Mouse (Mus musculus) myocyte (in vitro differentiated cells): ENCODE data around the gene Epha4. TPM values are rescaled to one million over a fixed set of nuclear protein-coding genes. Genes with fewer than 3 reads are reported as not detected.

Experiments used
- H3K27me3 ChIP-seq: one replicate; pipeline ENCODE4 v1.6.1; 2011; ENCODE audit not compliant: control insufficient read depth, insufficient read depth, insufficient read length
- H3K36me3 ChIP-seq: one replicate; pipeline ENCODE4 v1.6.1; 2011; ENCODE audit not compliant: control insufficient read depth, insufficient read depth
- H3K4me2 ChIP-seq: one replicate; pipeline ENCODE4 v1.6.1; 2011; ENCODE audit warnings: low read depth, control low read depth
- H3K4me3 ChIP-seq: one replicate; pipeline ENCODE4 v1.5.1; 2011; ENCODE audit warnings: mild to moderate bottlenecking, control low read depth, moderate library complexity
- H3K79me2 ChIP-seq: one replicate; pipeline ENCODE4 v1.6.1; 2011; ENCODE audit not compliant: control insufficient read depth, insufficient read depth
- H3ac ChIP-seq: one replicate; pipeline ENCODE4 v1.6.1; 2011; ENCODE audit not compliant: control insufficient read depth, insufficient read length
- CEBPB ChIP-seq: IDR thresholded peaks from 2 replicates; pipeline ENCODE4 v1.6.1; 2011; ENCODE audit warnings: mild to moderate bottlenecking, moderate library complexity; ENCODE audit not compliant: poor library complexity, insufficient read depth, severe bottlenecking
- E2F4 ChIP-seq: IDR thresholded peaks from one replicate; pipeline ENCODE4 v1.6.1; 2011; ENCODE audit warnings: mild to moderate bottlenecking, control low read depth, moderate library complexity; ENCODE audit not compliant: insufficient read depth
- MAX ChIP-seq: IDR thresholded peaks from one replicate; pipeline ENCODE4 v1.6.1; 2011; ENCODE audit warnings: low read depth, mild to moderate bottlenecking, control low read depth
- MYOD1 ChIP-seq, 3 experiments: IDR thresholded peaks; one replicate each; pipeline ENCODE4 v1.6.1; 2011; ENCODE audit warnings: control low read depth in 2 of 3, low read depth in 2 of 3, mild to moderate bottlenecking in 2 of 3, moderate library complexity in 1 of 3; ENCODE audit not compliant: insufficient read length in 2 of 3, control insufficient read depth in 1 of 3
- MYOG ChIP-seq, 3 experiments: IDR thresholded peaks; one replicate each; pipeline ENCODE4 v1.6.1; 2011; ENCODE audit warnings: control low read depth in 2 of 3, low read depth in 2 of 3, mild to moderate bottlenecking in 2 of 3; ENCODE audit not compliant: insufficient read length in 2 of 3, control insufficient read depth in 1 of 3, insufficient read depth in 1 of 3
- POLR2A ChIP-seq: IDR thresholded peaks from one replicate; pipeline ENCODE4 v1.6.1; 2011; ENCODE audit warnings: low read depth, mild to moderate bottlenecking, control low read depth, moderate library complexity; ENCODE audit not compliant: insufficient read length
- POLR2AphosphoS2 ChIP-seq: IDR thresholded peaks from one replicate; pipeline ENCODE4 v1.6.1; 2011; ENCODE audit warnings: low read depth, control low read depth; ENCODE audit not compliant: insufficient read length
- REST ChIP-seq: IDR thresholded peaks from one replicate; pipeline ENCODE4 v1.6.1; 2011; ENCODE audit warnings: mild to moderate bottlenecking, control low read depth, moderate library complexity; ENCODE audit not compliant: insufficient read depth, insufficient read length
- SRF ChIP-seq: IDR thresholded peaks from one replicate; pipeline ENCODE4 v1.6.1; 2011; ENCODE audit warnings: low read depth; ENCODE audit not compliant: control insufficient read depth, insufficient read length
- TCF12 ChIP-seq: IDR thresholded peaks from one replicate; pipeline ENCODE4 v1.6.1; 2011; ENCODE audit warnings: mild to moderate bottlenecking, control low read depth; ENCODE audit not compliant: poor library complexity, insufficient read depth, severe bottlenecking
- TCF3 ChIP-seq: IDR thresholded peaks from one replicate; pipeline ENCODE4 v1.6.1; 2011; ENCODE audit warnings: low read depth, control low read depth; ENCODE audit not compliant: insufficient read length
- USF1 ChIP-seq: IDR thresholded peaks from one replicate; pipeline ENCODE4 v1.6.1; 2011; ENCODE audit warnings: low read depth, mild to moderate bottlenecking, control low read depth, moderate library complexity
- polyA plus RNA-seq: library from polyadenylated mRNA; unstranded; fragments of >200 nt; fragmentation: generic; extraction: Trizol; gene quantifications from one replicate; pipeline ENCODE4 v1.2.1, GENCODE M21; 2012; ENCODE audit warnings: missing spikeins

The Epha4 gene
- polyA plus RNA-seq, 1 experiment = 0.29 TPM

- Histone ChIP-seq H3K4me3 (no peak overlapping the region), H3K4me2 (no peak overlapping the region), H3ac (no peak overlapping the region), H3K79me2 (no peaks in the 10 kb centered on the region), H3K27me3 (no peaks in the 10 kb centered on the region), H3K36me3 (no peaks in the 10 kb centered on the region)
- no peak for TF ChIP-seq REST
- no peak for TF ChIP-seq POLR2AphosphoS2
- TF ChIP-seq E2F4 = no peak
- TF ChIP-seq CEBPB = no peak
- TF ChIP-seq TCF3 = no peak
- no peak for TF ChIP-seq POLR2A
- no peak for TF ChIP-seq SRF
- TF ChIP-seq TCF12 = no peak
Measured at GRCm38 (mm10) chr1:77404537-77404936, 110.4 kb downstream of the Epha4 start.

GRCm38 (mm10) chr1:77402942-77403341 is 111.9 kb downstream of the Epha4 start:
- Histone ChIP-seq H3K27me3 (no peaks in the 10 kb centered on the region), H3K4me3 (no peak overlapping the region), H3K36me3 (no peaks in the 10 kb centered on the region), H3ac (no peak overlapping the region), H3K4me2 (no peak overlapping the region), H3K79me2 (no peaks in the 10 kb centered on the region)
- TF ChIP-seq CEBPB (no peak), USF1 (no peak), MYOG (IDR thresholded peaks at IDR 0.05; ENCODE audit: control insufficient read depth in 1 of 3, insufficient read depth in 1 of 3, insufficient read length in 2 of 3, low read depth in 2 of 3) (no peak), E2F4 (no peak), MYOD1 (IDR thresholded peaks at IDR 0.05; ENCODE audit: control insufficient read depth in 1 of 3, insufficient read length in 2 of 3, low read depth in 2 of 3) (no peak), POLR2A (no peak), TCF3 (no peak), TCF12 (no peak), POLR2AphosphoS2 (no peak), SRF (no peak), MAX (no peak), REST (no peak)

- no peak overlapping the region for H3ac ChIP-seq
- H3K4me3 ChIP-seq = no peak overlapping the region
- no peak for TF ChIP-seq SRF
- no peak for TF ChIP-seq USF1
- TF ChIP-seq E2F4 = no peak
- TF ChIP-seq REST = no peak
- no peak for TF ChIP-seq POLR2A
- no peak for TF ChIP-seq POLR2AphosphoS2
- no peak for TF ChIP-seq MAX
- TF ChIP-seq TCF12 = no peak
- TF ChIP-seq MYOG (IDR thresholded peaks at IDR 0.05; ENCODE audit: control insufficient read depth in 1 of 3, insufficient read depth in 1 of 3, insufficient read length in 2 of 3, low read depth in 2 of 3) = no peak
- TF ChIP-seq TCF3 = no peak
- no peaks in the 10 kb centered on the region for H3K36me3 ChIP-seq
- H3K27me3 ChIP-seq = no peaks in the 10 kb centered on the region
- no peak overlapping the region for H3K4me2 ChIP-seq
- no peaks in the 10 kb centered on the region for H3K79me2 ChIP-seq
Measured at GRCm38 (mm10) chr1:77401465-77401864, 113.4 kb downstream of the Epha4 start.

GRCm38 (mm10) chr1:77391590-77391989 is 123.3 kb downstream of the Epha4 start:
- no peak overlapping the region for H3K4me3 ChIP-seq
- no peak overlapping the region for H3K4me2 ChIP-seq
- H3K79me2 ChIP-seq = no peaks in the 10 kb centered on the region
- H3ac ChIP-seq = no peak overlapping the region
- no peaks in the 10 kb centered on the region for H3K27me3 ChIP-seq
- H3K36me3 ChIP-seq = no peaks in the 10 kb centered on the region
- no peak for TF ChIP-seq TCF3
- TF ChIP-seq REST = no peak
- no peak for TF ChIP-seq POLR2AphosphoS2
- TF ChIP-seq MAX = no peak
- TF ChIP-seq TCF12 = no peak

GRCm38 (mm10) chr1:77389069-77389468 is 125.8 kb downstream of the Epha4 start:
- TF ChIP-seq MYOG (IDR thresholded peaks at IDR 0.05; ENCODE audit: control insufficient read depth in 1 of 3, insufficient read depth in 1 of 3, insufficient read length in 2 of 3, low read depth in 2 of 3) = no peak
- TF ChIP-seq SRF = no peak
- no peak for TF ChIP-seq MYOD1 (IDR thresholded peaks at IDR 0.05; ENCODE audit: control insufficient read depth in 1 of 3, insufficient read length in 2 of 3, low read depth in 2 of 3)
- TF ChIP-seq REST = no peak
- no peak for TF ChIP-seq USF1
- TF ChIP-seq CEBPB = no peak
- no peak for TF ChIP-seq POLR2AphosphoS2
- no peak for TF ChIP-seq POLR2A
- TF ChIP-seq MAX = no peak
- TF ChIP-seq E2F4 = no peak
- no peak for TF ChIP-seq TCF12
- no peak for TF ChIP-seq TCF3
- H3K79me2 ChIP-seq = no peaks in the 10 kb centered on the region
- H3ac ChIP-seq = no peak overlapping the region

More at GRCm38 (mm10) chr1:77389069-77389468, 125.8 kb downstream of the Epha4 start:
- no peaks in the 10 kb centered on the region for H3K36me3 ChIP-seq
- H3K27me3 ChIP-seq = no peaks in the 10 kb centered on the region
- H3K4me2 ChIP-seq = no peak overlapping the region
- no peak overlapping the region for H3K4me3 ChIP-seq
